Mouse (Mus musculus): ENCODE measurements around the gene C1d.
"Not testable (repeated sequence)": the region's sequence is repeated elsewhere in the genome, so short reads cannot be mapped to it uniquely, and the experiment has no call there.

The C1d gene

GRCm38 (mm10) chr11:17257443-17257842, at the start of gene C1d:
C1d (plus strand) TSS chr11:17257579.
- peak; percentile 90 for DNase-seq (ENCODE audit: low spot score)

DNA sequence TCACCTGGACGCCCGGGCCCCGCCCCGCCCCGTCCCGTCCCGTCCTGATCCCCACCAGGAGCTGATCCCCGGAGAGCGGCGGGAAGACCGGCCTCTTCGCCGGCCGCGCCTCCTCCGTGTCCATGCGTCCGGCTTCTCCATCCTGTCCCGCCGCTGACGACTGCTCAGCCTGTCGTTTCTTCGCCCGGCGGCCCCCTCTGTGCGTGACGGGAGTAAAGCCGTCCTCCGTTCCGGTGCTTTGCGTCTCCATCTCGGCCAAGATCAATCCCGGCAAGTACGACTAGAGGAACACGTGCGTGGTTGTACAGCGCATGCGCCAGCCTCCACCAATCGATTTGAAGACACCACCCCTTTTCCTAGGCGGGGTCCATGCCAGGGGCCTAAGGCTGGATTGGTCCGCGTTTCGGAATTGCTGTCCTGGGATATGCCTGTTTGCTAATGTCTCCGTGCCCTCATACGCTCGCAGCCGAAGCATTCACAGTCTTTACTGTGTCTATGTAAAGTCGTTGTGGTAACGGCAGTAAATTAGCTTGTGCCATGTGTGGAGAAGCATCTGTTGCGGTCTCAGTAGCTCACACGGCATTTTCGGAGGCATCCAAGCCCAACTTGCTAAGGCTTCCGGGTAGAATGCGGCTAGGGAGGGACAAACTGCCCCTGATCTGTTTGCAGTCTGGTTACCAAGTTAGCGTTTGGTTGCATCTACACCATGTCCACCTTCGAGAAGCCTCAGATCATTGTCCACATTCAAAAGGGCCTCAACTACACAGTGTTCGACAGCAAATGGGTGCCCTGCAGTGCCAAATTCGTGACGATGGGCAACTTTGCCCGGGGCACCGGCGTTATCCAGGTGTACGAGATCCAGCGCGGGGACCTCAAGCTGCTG, 45.9 kb upstream of the C1d start, which contains the start of gene Pno1:
Gene Pno1, minus strand, starts transcription at position 311 of the 883 bp plus-strand sequence.
- DNase-seq (ENCODE audit: low spot score) = peak; percentile 94

DNA sequence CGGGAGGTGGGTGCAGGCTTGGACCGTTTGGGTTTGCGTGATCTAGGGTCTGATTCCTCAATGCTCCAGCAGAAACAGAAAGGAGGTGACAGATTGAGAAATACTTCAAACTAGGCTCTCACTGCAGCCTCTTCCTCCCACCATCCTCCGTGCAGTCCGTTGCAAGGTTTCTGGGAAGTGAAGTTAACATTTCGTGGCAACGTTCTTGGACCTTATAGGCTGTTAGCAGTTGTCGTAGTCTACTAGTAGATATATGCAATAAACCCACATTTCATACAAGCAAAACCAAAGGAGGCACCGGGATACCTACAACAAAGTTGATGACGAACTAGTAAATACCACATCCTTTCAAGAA, 45.3 kb upstream of the C1d start:
- DNase-seq (ENCODE audit: low spot score) = no peak

GRCm38 (mm10) chr11:17212903-17213509, 44.4 kb upstream of the C1d start:
- DNase-seq (ENCODE audit: low spot score) = no peak

DNA sequence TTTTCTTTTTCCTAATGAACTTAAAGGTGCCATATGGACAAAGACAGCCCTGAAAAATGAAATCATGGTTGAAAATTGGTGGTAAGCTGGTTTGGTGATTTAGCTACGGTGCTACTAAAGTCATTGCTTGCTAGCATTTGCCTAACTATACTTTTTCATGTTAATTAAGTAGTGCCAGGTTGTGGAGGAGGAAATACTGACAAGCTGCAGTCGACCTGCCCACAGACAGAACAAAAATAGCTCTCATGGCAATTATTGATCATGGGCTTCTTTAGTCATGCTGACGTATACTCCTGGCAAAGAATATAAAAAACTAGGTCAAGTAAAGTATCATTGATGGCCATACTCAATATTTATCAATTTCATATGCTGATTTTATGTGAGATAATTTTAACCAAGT, 41.9 kb upstream of the C1d start:
- DNase-seq (ENCODE audit: low spot score) = no peak

- no peak for DNase-seq (ENCODE audit: low spot score)
Measured at GRCm38 (mm10) chr11:17221126-17221525, 36.3 kb upstream of the C1d start.

GRCm38 (mm10) chr11:17232792-17233191, 24.6 kb upstream of the C1d start:
- no peak for DNase-seq (ENCODE audit: low spot score)

DNA sequence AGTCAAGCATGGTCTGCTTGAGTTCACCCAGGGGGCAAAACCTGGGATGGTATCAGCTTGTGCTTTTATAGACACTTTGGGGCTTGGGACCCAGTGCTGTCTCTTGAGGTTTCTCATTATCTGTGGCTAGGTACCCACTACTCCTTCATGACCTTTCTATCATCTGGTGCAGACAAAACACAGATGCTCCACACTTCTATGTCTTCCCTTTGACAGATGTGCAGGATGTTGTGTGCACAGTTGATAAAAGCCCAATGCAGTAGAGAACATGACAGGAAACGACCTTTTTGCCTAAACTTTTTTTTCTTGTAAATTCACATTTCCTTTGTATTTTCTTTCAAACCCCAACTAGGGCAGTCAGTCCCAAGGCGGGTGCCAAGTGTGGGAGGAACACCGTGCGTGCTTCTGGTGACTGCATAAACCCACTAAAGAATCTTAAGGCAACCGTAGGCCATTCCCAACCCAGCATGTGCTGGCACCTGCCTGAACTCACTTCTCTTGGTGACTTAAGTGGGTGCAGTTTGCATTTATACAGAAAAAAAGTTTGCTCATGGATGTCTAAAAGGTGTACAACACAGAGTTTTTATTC, 20.8 kb upstream of the C1d start:
- no peak for DNase-seq (ENCODE audit: low spot score)

DNA sequence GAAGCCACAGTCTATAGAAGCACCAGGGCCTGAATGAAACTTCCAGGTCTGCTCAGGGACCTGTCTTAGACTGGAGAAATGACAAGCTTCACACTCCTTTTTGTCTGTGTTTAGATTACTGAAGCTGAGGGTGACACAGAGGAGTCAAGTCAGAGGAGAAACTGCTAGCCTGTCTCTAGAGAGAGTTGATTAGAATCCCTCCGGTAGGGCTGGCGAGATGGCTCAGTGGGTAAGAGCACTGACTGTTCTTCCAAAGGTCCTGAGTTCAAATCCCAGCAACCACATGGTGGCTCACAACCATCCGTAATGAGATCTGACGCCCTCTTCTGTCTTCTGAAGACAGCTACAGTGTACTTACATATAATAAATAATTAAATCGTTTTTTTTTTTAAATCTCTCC, 18.8 kb upstream of the C1d start:
- not testable (repeated sequence) for DNase-seq (ENCODE audit: low spot score)

DNA sequence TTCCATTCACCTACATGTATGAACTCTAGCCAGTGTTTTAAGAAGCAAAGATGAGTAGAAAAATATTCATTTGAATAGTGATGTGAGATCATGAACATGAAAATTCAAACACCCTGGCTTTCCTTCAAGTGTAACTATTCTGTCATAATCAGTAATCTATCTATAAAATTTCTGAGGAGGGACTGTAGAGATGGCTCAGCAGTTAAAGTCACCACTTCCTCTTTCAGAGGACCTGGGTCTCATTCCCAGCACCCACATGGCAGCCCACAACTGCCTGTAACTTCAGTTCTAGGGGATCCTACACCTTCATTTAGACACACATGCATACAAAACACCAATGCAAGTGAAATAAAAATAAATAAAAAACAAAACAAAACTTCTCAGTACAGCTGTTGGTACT, 8.7 kb upstream of the C1d start:
- DNase-seq (ENCODE audit: low spot score) = no peak

DNA sequence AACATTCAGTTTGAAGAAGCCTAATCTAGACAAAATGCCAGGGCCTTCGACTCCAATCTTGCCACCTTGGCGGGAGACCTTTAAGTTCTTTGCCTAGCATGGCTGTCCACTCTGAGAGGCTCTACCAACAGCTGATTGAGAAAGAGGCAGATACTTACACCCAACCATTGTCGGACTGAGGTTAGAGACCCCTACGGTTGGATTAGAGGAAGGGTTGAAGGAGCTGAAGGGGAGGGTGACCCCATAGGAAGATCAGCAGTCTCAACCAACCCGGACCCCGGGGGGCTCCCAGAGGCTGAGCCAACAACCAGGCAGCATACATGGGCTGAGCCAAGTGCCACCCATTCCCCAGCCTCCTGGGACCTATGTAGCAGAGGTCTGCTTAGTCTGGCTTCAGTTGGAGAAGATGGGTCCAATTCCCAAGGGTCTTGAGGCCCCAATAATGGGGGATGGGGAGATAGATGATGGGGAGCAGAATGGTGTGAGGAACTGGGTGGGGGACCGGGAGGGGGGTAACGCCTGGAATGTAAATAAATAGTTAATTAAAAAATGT, 490 bp upstream of the C1d start:
- DNase-seq (ENCODE audit: low spot score) = no peak

DNA sequence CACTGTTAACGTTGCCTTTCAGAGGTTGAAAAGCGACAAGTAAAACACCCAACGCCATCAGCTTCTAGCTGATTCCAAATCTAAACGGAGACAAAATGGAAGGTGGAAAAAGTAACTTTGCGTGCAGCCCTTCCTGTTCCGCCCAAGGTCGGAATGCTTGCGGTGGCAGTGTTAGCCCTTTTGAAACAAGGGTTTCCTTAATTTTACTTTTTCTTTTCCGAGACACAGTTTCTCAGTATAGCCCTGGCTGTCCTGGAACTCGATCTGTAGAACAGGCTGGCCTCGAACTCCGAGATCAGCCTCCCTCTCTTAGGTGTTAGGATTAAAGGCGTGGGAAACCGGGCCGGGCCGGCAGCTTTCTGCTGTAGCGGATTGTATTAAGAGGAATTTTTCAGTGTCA, 482 bp downstream of the C1d start:
- no peak for DNase-seq (ENCODE audit: low spot score)

- no peak for DNase-seq (ENCODE audit: low spot score)
Measured at GRCm38 (mm10) chr11:17267176-17267575, 9.8 kb downstream of the C1d start.

DNA sequence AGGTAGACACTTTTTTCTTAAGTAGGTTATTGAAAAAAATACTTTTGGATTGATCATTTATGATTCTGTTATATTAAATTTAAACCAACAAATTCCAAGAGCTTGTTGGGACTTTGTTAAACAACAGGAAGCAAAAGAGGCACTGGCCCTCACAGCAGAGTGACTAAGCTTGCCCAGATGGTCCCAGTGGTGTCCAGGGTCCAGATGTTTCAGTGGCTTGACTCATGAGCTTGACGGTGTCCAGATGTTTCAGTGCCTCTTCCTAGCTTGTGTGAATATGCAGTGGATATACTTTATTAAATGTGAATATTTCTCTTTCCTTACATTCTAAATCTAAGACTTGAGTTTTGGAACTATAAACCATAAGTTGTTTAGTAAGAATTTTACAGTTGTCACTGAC, 11.4 kb downstream of the C1d start:
- no peak for DNase-seq (ENCODE audit: low spot score)

- DNase-seq (ENCODE audit: low spot score) = no peak
Measured at GRCm38 (mm10) chr11:17279959-17280358, 22.6 kb downstream of the C1d start.

GRCm38 (mm10) chr11:17284055-17284454, 26.7 kb downstream of the C1d start:
- DNase-seq (ENCODE audit: low spot score) = no peak

- no peak for DNase-seq (ENCODE audit: low spot score)
Measured at GRCm38 (mm10) chr11:17288884-17289283, 31.5 kb downstream of the C1d start.

GRCm38 (mm10) chr11:17306007-17306891, 48.9 kb downstream of the C1d start:
- peak; percentile 23 for DNase-seq (ENCODE audit: low spot score)

- no peak for DNase-seq (ENCODE audit: low spot score)
Measured at GRCm38 (mm10) chr11:17307457-17307856, 50.1 kb downstream of the C1d start.
